Mouse (Mus musculus) spleen, adult 2 months (tissue): ENCODE results near the gene P4hb. TPM values are rescaled to one million over a fixed set of nuclear protein-coding genes. Genes with fewer than 3 reads are reported as not detected.
A peak's percentile ranks its signal among the peaks of the same experiment; 100 is the strongest.

Experiments used
- DNase-seq, 2 experiments: peaks; one replicate each; pipeline versions ENCODE4 v3.0.0 to v3.0.0-alpha.2; 2012 to 2021; ENCODE audit warnings: low spot score in 2 of 2, low read depth in 1 of 2
- H3K27ac ChIP-seq: fragments of 200-500 bp; 2 replicates; pipeline ENCODE4 v1.5.1; 2012; ENCODE audit warnings: low read length, inconsistent platforms; ENCODE audit not compliant: insufficient read depth
- H3K27me3 ChIP-seq: fragments of 200-500 bp; 2 replicates; pipeline ENCODE4 v1.6.1; 2012; ENCODE audit warnings: mild to moderate bottlenecking, moderate library complexity, low read length, inconsistent platforms; ENCODE audit not compliant: control insufficient read depth, insufficient read depth
- H3K36me3 ChIP-seq: fragments of 200-500 bp; 2 replicates; pipeline ENCODE4 v1.6.1; 2012; ENCODE audit warnings: mild to moderate bottlenecking, low read length, inconsistent platforms; ENCODE audit not compliant: control insufficient read depth, insufficient read depth
- H3K4me1 ChIP-seq: fragments of 200-500 bp; 2 replicates; pipeline ENCODE4 v1.6.1; 2011; ENCODE audit warnings: inconsistent platforms; ENCODE audit not compliant: control insufficient read depth, insufficient read depth, insufficient read length
- H3K4me3 ChIP-seq: fragments of 200-500 bp; 2 replicates; pipeline ENCODE4 v1.5.1; 2011; ENCODE audit warnings: mild to moderate bottlenecking, inconsistent platforms; ENCODE audit not compliant: insufficient read depth, insufficient read length; ENCODE audit errors: extremely low read depth
- CTCF ChIP-seq: fragments of 200-500 bp; IDR thresholded peaks from 2 replicates; pipeline ENCODE4 v1.5.1; 2011; ENCODE audit warnings: mild to moderate bottlenecking, inconsistent platforms; ENCODE audit not compliant: insufficient read depth, insufficient read length, insufficient replicate concordance; ENCODE audit errors: extremely low read depth
- POLR2A ChIP-seq: fragments of 200-500 bp; IDR thresholded peaks from 2 replicates; pipeline ENCODE4 v1.6.1; 2011; ENCODE audit warnings: low read depth, low read length, inconsistent platforms
- WGBS: fragments of 180-500 bp; shearing (Covaris S2); methylation state at CpG from one replicate; pipeline ENCODE4 v1.1.7; 2018; 5-methylcytosine and 5-hydroxymethylcytosine counted together
- polyA plus RNA-seq: library from polyadenylated mRNA; depleted of rRNA; stranded (reverse); fragments of >200 nt; gene quantifications from 2 replicates; pipeline ENCODE4 v1.2.3, GENCODE M21; 2012

P4hb gene
- polyA plus RNA-seq, 1 experiment: 79.2 TPM

DNA sequence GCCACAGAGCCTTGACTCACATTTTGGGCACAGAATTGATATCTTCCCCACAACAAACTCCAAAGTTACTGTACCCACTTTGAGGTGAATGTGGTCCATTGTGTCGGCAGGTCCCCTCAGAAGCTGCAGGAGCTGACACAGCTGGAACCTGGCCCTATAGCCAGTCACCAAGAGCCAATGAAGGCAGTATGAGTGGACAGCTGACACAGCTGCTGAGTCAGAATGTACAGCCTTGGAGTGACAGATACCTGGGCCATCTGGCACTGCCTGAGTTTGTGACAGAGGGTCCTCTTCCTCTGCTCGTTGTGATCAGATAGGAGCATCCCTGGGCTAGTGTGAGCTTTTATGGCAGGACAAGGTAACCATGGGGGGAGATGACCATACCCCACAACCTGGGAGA, 17.8 kb downstream of the P4hb start:
- no peak for TF ChIP-seq CTCF
- TF ChIP-seq POLR2A: no peak
- H3K4me3 ChIP-seq: no peak overlapping the region
- WGBS: 63% methylated on average over 2 of the region's 2 CpGs
- H3K27me3 ChIP-seq: no peaks in the 10 kb centered on the region
- H3K36me3 ChIP-seq: peaks cover 3% of the 10 kb centered on the region
- H3K4me1 ChIP-seq: peaks cover under 1% of the 10 kb centered on the region; the same call in 1 of the 2 replicates
- no peak for DNase-seq
- H3K27ac ChIP-seq: no peak overlapping the region

DNA sequence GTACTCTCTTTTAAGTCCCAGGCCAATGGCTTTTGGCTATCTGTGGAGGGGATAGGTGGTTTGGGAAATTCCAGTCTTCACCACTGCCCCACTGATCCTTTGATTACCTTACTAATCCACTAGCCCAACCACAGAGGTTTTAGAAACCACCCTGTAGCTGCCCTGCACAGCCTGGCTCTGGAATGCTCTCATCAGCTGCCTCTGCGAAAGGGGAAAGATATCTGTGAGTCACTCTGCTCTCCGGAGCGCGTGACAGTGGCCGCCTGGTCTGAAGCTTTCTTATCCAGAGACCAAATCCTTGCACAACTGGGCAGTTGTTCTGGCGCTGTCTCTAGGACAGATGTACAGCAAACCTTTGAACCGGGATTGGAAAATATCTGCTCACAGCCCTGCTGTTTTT, 18.2 kb downstream of the P4hb start:
- Histone ChIP-seq H3K27ac (no peak overlapping the region), H3K27me3 (no peaks in the 10 kb centered on the region), H3K4me1 (peaks cover 4% of the 10 kb centered on the region; the same call in 1 of the 2 replicates), H3K4me3 (no peak overlapping the region), H3K36me3 (no peaks in the 10 kb centered on the region; the same call in 1 of the 2 replicates)
- 91% methylated on average over 7 of the region's 7 CpGs for WGBS
- TF ChIP-seq CTCF: no peak
- TF ChIP-seq POLR2A: no peak
- DNase-seq: no peak

GRCm38 (mm10) chr11:120552736-120553135, 20.3 kb downstream of the P4hb start:
- Histone ChIP-seq H3K27me3 (no peaks in the 10 kb centered on the region), H3K27ac (no peak overlapping the region), H3K4me3 (no peak overlapping the region), H3K36me3 (no peaks in the 10 kb centered on the region), H3K4me1 (peaks cover 14% of the 10 kb centered on the region)
- TF ChIP-seq CTCF (no peak), POLR2A (no peak)
- DNase-seq: no peak
- WGBS: 79% methylated on average over 5 of the region's 5 CpGs

DNA sequence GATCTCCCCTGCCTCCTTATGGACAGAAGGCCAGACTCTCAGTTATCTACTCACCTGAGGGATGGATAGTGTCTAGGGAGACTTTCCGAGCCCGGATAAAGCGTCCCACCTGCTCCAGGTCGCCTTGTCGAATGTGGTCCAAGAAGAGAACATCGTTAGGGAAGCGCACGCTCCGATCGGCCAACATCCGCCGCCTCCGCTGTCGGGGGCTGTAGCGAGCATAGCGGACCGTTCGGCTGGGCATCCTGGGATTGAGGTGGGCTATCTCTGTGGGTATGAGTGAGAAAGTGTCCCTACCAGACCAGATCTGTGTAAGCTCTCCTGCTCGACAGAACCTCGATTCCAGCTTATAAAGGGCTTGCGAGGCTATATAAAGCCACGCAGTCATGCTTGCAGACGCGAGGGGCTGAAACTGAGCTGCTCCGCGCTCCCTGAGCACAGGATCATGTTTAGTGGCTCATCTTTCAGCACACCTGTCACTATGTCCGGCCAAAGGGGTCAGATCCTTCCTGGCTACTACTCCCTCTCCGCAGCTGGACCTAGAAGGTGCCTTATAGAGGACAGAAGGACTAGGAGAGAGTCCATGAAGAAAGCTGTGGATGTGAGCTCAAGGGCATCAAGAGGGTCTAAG, 22.1 kb downstream of the P4hb start, which contains the start of gene Ppp1r27:
Ppp1r27 (minus strand) TSS at position 323 of the 631 bp plus-strand sequence.
- H3K36me3 ChIP-seq: no peaks in the 10 kb centered on the region
- H3K27me3 ChIP-seq: no peaks in the 10 kb centered on the region
- 97% methylated on average over 28 of the region's 28 CpGs for WGBS
- H3K27ac ChIP-seq: peak within 1 kb of the TSS; percentile 75
- DNase-seq: no peak
- H3K4me3 ChIP-seq: peak within 1 kb of the TSS; percentile 83
- peaks cover 14% of the 10 kb centered on the region for H3K4me1 ChIP-seq
- TF ChIP-seq POLR2A: no peak

DNA sequence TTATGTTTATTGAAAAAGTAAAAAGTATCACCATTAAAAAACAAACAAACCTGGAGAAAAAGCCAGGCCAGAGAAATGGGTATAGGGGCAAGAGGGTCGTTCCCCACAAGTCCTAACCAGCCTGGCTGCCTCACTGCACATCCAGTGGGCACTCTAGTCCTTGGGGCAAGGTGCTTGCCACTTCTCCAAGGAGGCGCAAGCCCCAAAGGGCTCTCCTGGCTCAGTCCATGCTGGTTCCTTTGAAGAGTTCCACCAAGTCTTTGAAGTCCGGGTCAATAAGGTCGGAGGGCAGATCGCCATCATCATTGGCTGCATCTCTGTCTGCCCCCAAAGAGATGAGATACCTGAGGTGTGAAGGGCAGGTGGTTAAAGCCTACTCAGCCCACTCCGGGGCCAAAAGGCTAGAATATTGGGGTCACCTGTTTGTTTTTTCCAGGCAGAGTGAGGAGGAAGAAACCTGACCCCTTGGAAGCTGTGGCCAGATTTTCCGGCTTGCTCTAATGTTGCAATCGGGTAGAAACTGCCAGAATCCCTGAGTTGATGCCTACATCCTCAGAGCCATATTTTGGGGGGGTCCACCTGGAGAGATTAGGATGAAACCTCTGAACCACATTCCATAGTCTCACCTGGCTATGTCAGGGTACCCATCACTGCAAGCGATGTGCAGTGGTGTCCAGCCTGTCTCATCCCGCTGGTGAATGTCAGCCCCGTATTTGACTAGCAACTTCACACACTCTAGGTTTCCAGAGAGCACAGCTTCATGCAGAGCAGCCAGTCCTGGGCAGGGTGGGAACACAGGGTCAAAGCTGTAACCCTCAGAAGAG, 22.9 kb downstream of the P4hb start:
- peak overlapping the region; percentile 83 for H3K4me3 ChIP-seq
- H3K4me1 ChIP-seq: peaks cover 14% of the 10 kb centered on the region
- H3K27ac ChIP-seq: peak overlapping the region; percentile 75

DNA sequence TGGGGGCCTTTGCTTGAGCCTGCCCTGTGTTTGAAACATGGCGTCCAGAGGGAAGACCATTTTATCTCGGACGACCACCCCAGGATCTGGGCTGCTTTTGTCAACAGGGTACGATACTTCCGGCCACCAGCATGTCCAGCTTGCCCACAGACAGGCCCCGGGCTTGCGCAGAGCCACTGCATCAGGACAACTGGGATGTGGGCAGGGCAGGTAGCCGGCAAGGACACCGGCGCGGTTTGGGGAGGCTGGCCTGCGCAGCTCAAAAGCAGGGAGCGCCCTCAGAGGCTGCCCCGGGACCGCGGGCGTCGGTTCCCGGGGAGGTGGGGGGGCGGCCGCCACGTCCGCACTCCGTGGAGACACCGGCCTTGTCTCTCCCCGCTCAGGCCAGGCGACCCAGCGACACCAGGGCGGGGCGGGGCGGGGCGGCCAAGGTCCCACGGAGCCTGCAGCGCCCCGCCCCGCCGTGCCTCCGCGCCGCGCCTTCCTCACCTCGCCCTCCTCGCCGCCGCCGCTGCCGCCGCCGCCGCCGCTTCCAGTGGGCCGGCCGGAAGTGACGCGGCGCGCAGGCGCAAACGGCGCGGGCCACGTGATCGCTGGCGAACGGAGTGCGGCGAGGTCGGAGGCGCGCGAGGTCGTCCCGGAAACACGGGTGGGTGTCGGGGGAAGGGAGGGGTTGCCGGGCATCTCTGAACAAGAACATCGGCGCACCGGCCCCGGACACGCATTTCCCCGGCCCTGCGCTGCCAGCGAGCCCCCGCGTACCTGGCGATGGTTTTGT, 23.7 kb downstream of the P4hb start, which contains the start of gene Mcrip1:
Mcrip1 (minus strand) TSS at position 560 of the 778 bp plus-strand sequence.
- TF ChIP-seq POLR2A (peak; percentile 44; the same call in 1 of the 2 replicates), CTCF (no peak)
- Histone ChIP-seq H3K27ac (peak within 1 kb of the TSS; percentile 75), H3K27me3 (no peaks in the 10 kb centered on the region), H3K36me3 (peaks cover 6% of the 10 kb centered on the region), H3K4me1 (peaks cover 14% of the 10 kb centered on the region), H3K4me3 (peak within 1 kb of the TSS; percentile 83)
- peak; percentile 76 to 95 for DNase-seq
- WGBS: under 1% methylated on average over 59 of the region's 87 CpGs

More for the DNA sequence above, 22.9 kb downstream of the P4hb start:
- 69% methylated on average over 11 of the region's 11 CpGs for WGBS
- TF ChIP-seq POLR2A: no peak
- no peak for TF ChIP-seq CTCF
- Histone ChIP-seq H3K27me3 (no peaks in the 10 kb centered on the region), H3K36me3 (no peaks in the 10 kb centered on the region)
- no peak for DNase-seq
